ENCODE assay signal across 8 mouse cellular contexts in genomic region chr5:125140151-125140699, GRCm38 (mm10). TPM values are rescaled to one million over a fixed set of nuclear protein-coding genes. Genes with fewer than 3 reads are reported as not detected.
A peak's percentile ranks its signal among the peaks of the same experiment; 100 is the strongest.
DNase-seq lines count a peak whose midpoint lies in the region; ATAC-seq lines count a peak whose summit lies in the region.

No protein-coding gene starts in this region.

- H3K27ac ChIP-seq in hindbrain, embryonic 16.5 days (ENCODE audit: low read depth, low read length): peak overlapping the region; percentile 94
- peak overlapping the region; percentile 57 for H3K27ac ChIP-seq in macrophage
- peak overlapping the region; percentile 99 for H3K27ac ChIP-seq in stomach, embryonic 16.5 days (ENCODE audit: low read length)

- DNase-seq in NIH3T3 (ENCODE audit: low read depth): peak; percentile 74
- DNase-seq in cerebellum, adult 9-11 months: peak; percentile 93
- peak; percentile 92 for DNase-seq in gastrocnemius, postnatal 10 days
- peak; percentile 71 to 77 for DNase-seq in left cerebral cortex, adult 18-20 months (ENCODE audit: low spot score in 2 of 2)
- no peak for DNase-seq in thymus, postnatal 25 days

- H3K27me3 ChIP-seq in hindbrain, embryonic 16.5 days (replicated peaks; ENCODE audit: control insufficient read depth, insufficient read depth, low read length): no peaks in the 10 kb centered on the region
- no peaks in the 10 kb centered on the region for H3K27me3 ChIP-seq in stomach, embryonic 16.5 days (ENCODE audit: control insufficient read depth, insufficient read depth, low read length)

- H3K4me3 ChIP-seq in hindbrain, embryonic 16.5 days (ENCODE audit: low read length): peak overlapping the region; percentile 26
- H3K4me3 ChIP-seq in macrophage (ENCODE audit: inconsistent target): peak overlapping the region; percentile 1; the same call in 1 of the 2 replicates
- H3K4me3 ChIP-seq in stomach, embryonic 16.5 days (replicated peaks; ENCODE audit: low read length): peak overlapping the region; percentile 51

- 29% methylated on average over 19 of the region's 19 CpGs for WGBS in hindbrain, embryonic 16.5 days
- 49% methylated on average over 19 of the region's 19 CpGs for WGBS in macrophage (ENCODE audit: missing documents)
- WGBS in stomach, embryonic 16.5 days: 25% methylated on average over 19 of the region's 19 CpGs

- H3K9ac ChIP-seq in hindbrain, embryonic 16.5 days (ENCODE audit: low read depth, low read length): peak overlapping the region; percentile 64
- peak overlapping the region; percentile 82 for H3K9ac ChIP-seq in stomach, embryonic 16.5 days (ENCODE audit: low read length)

- peaks cover 100% of the 10 kb centered on the region for H3K79me2 ChIP-seq in macrophage (ENCODE audit: inconsistent target)

- H3K36me3 ChIP-seq in hindbrain, embryonic 16.5 days (ENCODE audit: control insufficient read depth, insufficient read depth, low read length): no peaks in the 10 kb centered on the region
- no peaks in the 10 kb centered on the region for H3K36me3 ChIP-seq in macrophage (ENCODE audit: inconsistent target)
- no peaks in the 10 kb centered on the region for H3K36me3 ChIP-seq in stomach, embryonic 16.5 days (ENCODE audit: control insufficient read depth, insufficient read depth, low read length)

- peak overlapping the region; percentile 53 for H3K4me2 ChIP-seq in hindbrain, embryonic 16.5 days (ENCODE audit: low read length)
- peak overlapping the region; percentile 85 for H3K4me2 ChIP-seq in stomach, embryonic 16.5 days (ENCODE audit: low read depth, low read length)

- peak; percentile 70 for ATAC-seq in hindbrain, embryonic 16.5 days
- ATAC-seq in stomach, embryonic 16.5 days (ENCODE audit: insufficient read depth, low FRiP score): peak; percentile 21

- peaks cover 69% of the 10 kb centered on the region for H3K4me1 ChIP-seq in hindbrain, embryonic 16.5 days (ENCODE audit: control insufficient read depth, insufficient read depth, low read depth, low read length)
- peaks cover 79% of the 10 kb centered on the region for H3K4me1 ChIP-seq in stomach, embryonic 16.5 days (ENCODE audit: control insufficient read depth, insufficient read depth, low read length)

- H3K9me3 ChIP-seq in hindbrain, embryonic 16.5 days (ENCODE audit: control insufficient read depth, low read length): no peaks in the 10 kb centered on the region
- no peaks in the 10 kb centered on the region for H3K9me3 ChIP-seq in stomach, embryonic 16.5 days (replicated peaks; ENCODE audit: control insufficient read depth, low read length)

RNA-seq across cellular contexts. Expression of gene Ncor2, which starts 38.8 kb away (rescaled TPM):
- total RNA-seq in gastrocnemius, postnatal 10 days (2021): 100 to 1,000 TPM; 116 to 123 TPM
- polyA plus RNA-seq in hindbrain, embryonic 16.5 days (2015; fragmentation: Nextera tagmentation; extraction: Ambion mirVana): 23.3 and 26.2 TPM in 2 replicates
- 100 to 1,000 TPM; 177 to 208 TPM for total RNA-seq in left cerebral cortex, adult 18-20 months (2021)
- 100 to 1,000 TPM in 22 of 26 experiments, 10 to 100 TPM in 4; 46.8 to 281 (median 198) TPM for total RNA-seq in macrophage (2018; cell fraction: chromatin; rRNA removed)
- 100 to 1,000 TPM in 3 of 26 experiments, 10 to 100 TPM in 23; 45.2 to 112 (median 78.1) TPM for total RNA-seq in macrophage (2018; cell fraction: cytosol; rRNA removed)
- 100 to 1,000 TPM in 18 of 26 experiments, 10 to 100 TPM in 8; 31.2 to 178 (median 123) TPM for total RNA-seq in macrophage (2018; cell fraction: nucleus; rRNA removed)
- 52.2 to 78.3 TPM (median 77.8 TPM) in 3 replicates for polyA plus RNA-seq in macrophage (2018)
- polyA plus RNA-seq in stomach, embryonic 16.5 days (2015; fragmentation: Nextera tagmentation; extraction: Ambion mirVana): 21.4 and 24.6 TPM in 2 replicates

Comparison
In these comparisons a context has a peak if more than half of its experiments do, and no peak if none do; other contexts are left out.
1. H3K4me3 ChIP-seq: peak in every context shown above with its lines; median percentile 51 in stomach, embryonic 16.5 days; 26 in hindbrain, embryonic 16.5 days; 1 in macrophage.